Mouse (Mus musculus) T-helper 2 cell (primary cell): ENCODE measurements at regions not wholly inside any gene's neighbourhood (a gene's known extent, or its start where the extent isn't known, plus 50 kb on each side); places are given as distances from the start of the nearest gene placed in this dataset.

Source experiments
- in situ Hi-C: fragments of 300-600 bp; cut with MboI, MseI; formaldehyde crosslinking; loops from one replicate; pipeline ENCODE4 v1.15.1; 2025; ENCODE audit warnings: high pct_unique_total_duplicates

DNA sequence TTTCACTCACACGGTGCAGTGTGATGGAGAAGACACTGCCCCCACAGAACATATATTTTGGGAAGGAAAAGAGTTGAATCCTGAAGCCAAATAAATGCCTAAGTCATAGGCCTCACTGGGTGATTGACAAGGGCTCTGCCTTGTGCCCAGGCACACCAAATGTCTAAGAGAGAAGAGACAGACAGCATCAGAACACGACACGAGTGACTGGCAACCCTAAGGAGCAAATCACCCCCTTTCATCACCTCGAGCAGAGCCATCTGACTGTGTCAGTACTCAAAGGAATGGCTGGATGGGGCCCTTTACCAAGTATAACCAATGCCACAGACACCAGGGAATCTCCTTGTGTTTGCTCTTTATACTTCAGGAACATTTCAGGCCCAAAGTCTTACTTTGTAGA lies 815.6 kb downstream of the Car8 start:
- in situ Hi-C loops: no loop called here

- in situ Hi-C loops: no loop called here
These were observed 816.1 kb downstream of the Car8 start for GRCm38 (mm10) chr4:7422787-7423186.

DNA sequence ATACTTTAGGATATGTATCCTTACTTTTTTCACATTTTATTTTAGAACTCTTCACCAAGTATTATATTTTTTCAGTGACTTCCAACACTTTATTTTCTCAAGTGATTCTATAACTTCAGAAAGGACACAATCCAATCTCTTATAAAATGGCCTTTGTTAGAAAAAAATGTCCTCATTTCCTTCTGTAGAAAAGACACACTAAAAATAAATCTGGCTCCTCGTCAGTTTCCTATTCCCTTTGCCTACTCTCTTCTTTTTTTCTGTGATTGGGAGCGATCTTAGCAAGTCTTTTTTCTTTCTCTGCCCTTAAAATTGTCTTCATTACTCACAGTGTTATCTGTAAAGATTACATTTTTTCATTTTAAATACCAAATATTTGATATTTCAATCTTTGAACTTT lies 824.5 kb downstream of the Car8 start:
- in situ Hi-C loops: no loop called here

- in situ Hi-C loops: no loop called here
These were observed 846.1 kb downstream of the Car8 start for GRCm38 (mm10) chr4:7392696-7393095.

DNA sequence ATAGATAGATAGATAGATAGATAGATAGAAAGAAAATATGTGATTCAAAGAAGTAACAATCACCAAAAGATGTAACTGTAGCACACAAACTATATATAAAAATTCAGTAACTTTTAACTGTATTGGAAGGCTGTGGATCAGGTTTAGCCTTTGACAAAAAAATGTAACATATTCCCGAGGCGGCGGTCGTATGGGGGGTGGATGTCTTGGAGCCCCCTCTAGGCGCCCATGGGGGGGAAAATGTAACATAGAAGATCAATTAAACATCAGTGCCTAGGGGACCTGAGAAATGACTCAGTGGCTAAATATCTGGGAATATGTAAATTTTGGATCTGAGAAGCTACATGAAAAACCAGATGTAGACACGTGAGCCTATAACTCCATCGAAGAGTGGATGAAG lies 847.2 kb downstream of the Car8 start:
- in situ Hi-C loops: no loop called here

DNA sequence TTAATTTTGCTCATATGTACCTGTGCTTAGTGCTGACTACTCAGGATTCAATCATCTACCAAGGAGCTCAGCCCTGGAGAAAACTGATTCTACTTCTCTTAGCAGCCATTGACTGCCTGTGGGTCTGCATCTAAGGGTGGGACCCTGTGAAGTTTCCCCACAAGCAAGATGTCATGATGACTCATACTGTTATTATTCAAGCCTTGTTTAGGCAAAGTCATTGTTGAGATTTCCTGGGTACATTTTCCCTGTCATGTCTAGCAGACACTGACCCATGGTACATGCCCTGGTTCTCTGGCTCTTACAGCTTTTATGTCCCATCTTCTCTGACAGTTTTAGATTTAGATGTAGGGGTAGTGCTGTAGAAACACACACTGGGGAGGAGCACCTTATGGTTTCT lies 853.8 kb downstream of the Car8 start:
- in situ Hi-C loops: no loop called here

- in situ Hi-C loops: no loop called here
These were observed 858.8 kb downstream of the Car8 start for GRCm38 (mm10) chr4:7379996-7380395.

DNA sequence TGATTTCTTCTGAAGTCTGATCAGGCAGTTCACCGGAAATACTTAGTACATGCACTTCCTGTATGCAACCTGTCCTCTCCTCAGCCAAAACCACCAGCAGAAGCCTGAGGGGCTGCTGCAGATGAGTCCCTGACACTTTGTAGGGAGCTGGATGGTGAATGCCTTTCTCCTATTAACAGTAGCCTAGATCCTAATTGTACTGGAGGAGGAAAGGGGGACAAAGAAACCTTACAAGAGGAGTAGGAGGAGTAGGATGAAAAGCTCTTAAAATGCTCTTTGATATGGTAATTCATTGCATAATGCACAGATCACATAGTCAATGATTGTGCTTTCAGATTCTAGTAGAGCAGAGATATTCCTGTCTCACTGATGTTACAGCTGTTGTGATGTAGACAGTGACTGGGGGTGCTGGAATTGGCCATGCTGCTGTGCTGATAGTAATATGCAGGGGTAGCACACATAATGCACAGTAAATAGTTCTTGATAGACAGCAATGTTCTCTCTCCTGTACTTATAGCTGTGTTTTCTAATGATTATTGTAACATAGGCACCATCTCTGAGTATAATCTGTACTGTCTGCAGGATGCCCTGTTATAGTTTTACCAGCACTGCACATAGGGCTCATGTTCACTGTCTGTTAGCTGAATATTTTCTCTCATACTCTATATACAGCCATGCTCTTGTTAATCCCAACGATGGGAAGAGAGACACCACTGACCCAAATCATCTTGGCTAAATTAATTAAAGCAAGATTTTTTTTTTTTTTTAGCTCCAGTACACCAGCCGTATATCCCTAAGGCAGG lies 874.4 kb downstream of the Car8 start:
- in situ Hi-C loops: no loop called here

- in situ Hi-C loops: no loop called here
These were observed 875.3 kb downstream of the Car8 start for GRCm38 (mm10) chr4:7363508-7363907.

GRCm38 (mm10) chr4:7356202-7356601 lies 882.6 kb downstream of the Car8 start:
- in situ Hi-C loops: no loop called here

DNA sequence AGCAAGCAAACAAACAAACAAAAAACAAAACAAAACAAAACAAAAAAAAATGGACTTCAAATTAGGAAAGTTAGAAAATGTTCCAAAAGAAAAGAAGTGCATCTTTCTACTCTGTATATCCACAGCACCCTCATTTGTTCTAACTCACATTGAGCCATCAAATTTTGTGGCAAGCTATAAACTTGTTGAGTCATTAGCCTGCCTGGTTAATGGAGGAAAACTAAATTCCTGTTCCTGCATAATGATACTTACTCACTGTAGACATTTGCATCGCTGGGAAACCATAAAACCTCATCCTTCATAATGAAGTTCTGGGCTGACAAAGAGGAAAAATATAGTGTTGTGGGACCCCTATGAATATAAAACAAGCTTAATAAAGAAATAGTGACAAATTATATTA lies 891.5 kb downstream of the Car8 start:
- in situ Hi-C loops: no loop called here

DNA sequence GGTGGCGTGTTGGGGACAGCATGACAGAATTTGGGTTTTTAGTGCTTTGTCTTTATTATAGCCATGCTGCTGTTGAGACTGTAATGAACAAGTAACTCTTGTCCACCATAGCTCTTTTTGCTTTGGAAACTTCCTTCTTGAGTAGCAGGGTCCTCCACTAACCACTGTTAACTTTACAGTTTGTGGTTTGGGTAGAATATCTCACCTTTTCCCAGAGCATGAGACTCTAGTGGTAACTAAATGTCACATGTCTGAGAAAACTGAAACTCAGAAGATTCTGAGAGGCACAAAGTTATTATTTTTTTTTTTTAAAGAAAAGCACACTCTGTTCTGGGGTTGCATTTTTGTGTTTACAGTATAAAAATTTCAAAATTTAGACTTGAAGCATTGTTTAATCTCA lies 897.7 kb downstream of the Car8 start:
- in situ Hi-C loops: no loop called here

GRCm38 (mm10) chr4:7314261-7314660 lies 924.6 kb downstream of the Car8 start:
- in situ Hi-C loops: no loop called here

DNA sequence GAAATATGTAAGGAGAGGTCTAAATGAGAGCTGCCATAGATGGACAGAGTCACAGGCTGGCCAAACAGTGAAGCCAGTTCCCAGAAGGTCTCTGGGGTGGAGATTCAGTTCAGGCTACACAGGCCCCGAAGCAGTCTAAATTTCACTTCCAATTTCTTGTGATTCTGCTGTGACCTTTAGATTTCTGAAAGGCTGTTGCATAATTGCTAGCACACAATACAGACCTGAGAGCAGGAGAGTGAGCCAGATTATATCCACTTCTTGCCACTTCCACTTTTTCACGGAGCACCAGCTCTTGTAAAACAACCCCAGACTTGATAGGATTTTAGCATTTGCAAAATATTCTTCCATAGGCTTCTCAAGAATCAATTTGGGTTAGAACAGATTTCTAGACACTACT lies 925.6 kb downstream of the Car8 start:
- in situ Hi-C loops: no loop called here

DNA sequence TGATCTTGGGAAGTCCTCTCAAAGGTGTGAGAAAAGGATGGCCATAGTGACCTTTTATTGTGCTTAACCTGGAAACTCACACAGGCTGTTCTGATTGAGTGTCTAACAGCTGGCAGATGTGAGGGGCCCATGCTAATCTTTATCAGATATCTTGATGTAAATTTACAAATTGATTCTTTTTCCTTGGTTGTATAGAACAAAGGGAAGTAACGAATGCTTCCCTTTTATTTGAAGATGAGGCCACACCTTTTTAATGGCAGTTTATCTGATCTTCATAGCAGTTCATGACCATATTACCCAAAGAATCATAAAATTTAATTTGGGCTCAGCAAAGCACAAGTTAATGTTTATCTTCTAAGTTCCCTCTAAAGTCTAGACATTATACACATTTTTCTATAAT lies 926.7 kb downstream of the Car8 start:
- in situ Hi-C loops: no loop called here

DNA sequence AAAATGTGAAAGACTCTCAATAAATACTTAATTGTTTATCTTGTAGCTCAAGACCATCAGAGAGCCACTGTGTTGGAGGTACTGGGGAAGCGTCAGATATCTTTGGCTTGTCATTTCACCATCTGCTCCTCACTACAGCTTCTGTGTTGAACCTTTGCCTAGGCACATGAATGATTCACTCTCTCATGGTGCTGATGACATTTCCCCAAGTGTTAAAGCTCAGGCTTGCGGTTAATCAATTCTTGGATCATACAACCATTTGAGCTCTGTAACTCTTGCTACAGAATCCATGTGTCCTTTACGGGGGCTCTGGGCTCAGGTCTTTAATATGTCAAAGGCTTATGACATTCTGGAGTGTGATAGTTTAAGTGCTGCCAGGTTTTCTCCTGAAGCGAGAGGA lies 969.8 kb downstream of the Car8 start:
- in situ Hi-C loops: no loop called here

DNA sequence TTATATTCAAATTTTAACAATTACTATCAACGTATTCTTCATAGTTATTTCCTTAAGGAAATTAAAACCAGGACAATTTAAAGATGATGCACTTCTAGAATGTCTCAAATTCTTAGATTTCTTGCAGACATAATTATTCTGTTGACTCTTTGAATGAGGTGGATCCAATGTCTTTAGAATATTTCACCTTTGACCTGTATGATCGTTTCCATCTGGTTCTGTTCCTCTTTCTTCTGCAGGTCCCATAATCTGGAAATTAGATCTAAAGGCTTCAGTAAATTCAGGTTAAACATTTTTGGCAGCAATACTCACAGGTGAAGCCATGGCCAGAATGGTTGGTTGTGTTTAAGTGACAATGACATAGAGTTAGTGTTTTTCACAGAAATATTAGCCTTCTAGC lies 982.4 kb downstream of the Car8 start:
- in situ Hi-C loops: no loop called here

- in situ Hi-C loops: no loop called here
These were observed 985.2 kb downstream of the Car8 start for GRCm38 (mm10) chr4:7253616-7254015.

- in situ Hi-C loops: no loop called here
These were observed 987.2 kb downstream of the Car8 start for GRCm38 (mm10) chr4:7251641-7252040.

DNA sequence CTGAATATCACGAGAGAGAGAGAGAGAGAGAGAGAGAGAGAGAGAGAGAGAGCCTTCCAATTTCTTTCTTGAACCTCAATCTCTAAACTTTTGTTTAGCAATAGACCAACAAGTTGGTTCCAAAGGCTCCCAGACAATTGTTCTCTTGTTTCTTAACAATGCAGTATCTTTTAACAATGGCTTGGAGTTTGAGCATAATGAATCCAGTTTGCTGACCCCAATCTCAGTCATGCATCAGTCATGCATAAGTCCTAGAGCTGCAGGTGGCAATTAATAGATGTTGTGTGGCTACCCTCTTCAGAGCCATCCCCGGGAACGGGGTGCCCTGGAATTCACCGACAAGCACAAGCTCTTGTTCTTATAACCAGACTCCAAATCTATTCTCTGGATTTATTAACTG lies 991.0 kb downstream of the Car8 start:
- in situ Hi-C loops: no loop called here

- in situ Hi-C loops: no loop called here
These were observed 991.6 kb downstream of the Car8 start for GRCm38 (mm10) chr4:7247244-7247643.

DNA sequence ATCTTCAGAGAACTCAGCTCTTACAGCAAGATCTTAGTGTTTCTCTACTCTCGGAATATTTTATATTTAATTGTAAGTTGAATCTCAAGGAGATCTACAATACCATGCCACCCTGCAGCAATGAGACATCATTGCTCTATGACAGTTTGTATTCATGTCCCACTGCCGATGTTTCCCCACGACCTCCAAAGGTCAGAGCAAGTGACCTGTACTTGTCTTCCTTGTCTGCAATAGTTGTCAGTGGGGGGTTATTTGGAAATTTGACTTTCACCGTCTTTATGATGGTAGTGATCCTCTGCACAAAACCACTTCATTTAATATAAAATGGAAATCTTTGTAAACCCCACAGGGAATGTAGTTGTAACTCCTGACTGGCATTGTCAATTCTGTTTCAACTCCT lies 992.0 kb downstream of the Car8 start:
- in situ Hi-C loops: no loop called here

GRCm38 (mm10) chr4:7245653-7246052 lies 993.2 kb downstream of the Car8 start:
- in situ Hi-C loops: no loop called here

GRCm38 (mm10) chr4:7237848-7238247 lies 1001.0 kb downstream of the Car8 start:
- in situ Hi-C loops: no loop called here
